Mouse (Mus musculus) ovary, postnatal 36 days (tissue): ENCODE measurements around the gene Hoxd11.

ENCODE experiments used
- DNase-seq: peaks from one replicate; pipeline ENCODE4 v3.0.0; 2022; ENCODE audit warnings: low spot score, mixed read lengths

The Hoxd11 gene

DNA sequence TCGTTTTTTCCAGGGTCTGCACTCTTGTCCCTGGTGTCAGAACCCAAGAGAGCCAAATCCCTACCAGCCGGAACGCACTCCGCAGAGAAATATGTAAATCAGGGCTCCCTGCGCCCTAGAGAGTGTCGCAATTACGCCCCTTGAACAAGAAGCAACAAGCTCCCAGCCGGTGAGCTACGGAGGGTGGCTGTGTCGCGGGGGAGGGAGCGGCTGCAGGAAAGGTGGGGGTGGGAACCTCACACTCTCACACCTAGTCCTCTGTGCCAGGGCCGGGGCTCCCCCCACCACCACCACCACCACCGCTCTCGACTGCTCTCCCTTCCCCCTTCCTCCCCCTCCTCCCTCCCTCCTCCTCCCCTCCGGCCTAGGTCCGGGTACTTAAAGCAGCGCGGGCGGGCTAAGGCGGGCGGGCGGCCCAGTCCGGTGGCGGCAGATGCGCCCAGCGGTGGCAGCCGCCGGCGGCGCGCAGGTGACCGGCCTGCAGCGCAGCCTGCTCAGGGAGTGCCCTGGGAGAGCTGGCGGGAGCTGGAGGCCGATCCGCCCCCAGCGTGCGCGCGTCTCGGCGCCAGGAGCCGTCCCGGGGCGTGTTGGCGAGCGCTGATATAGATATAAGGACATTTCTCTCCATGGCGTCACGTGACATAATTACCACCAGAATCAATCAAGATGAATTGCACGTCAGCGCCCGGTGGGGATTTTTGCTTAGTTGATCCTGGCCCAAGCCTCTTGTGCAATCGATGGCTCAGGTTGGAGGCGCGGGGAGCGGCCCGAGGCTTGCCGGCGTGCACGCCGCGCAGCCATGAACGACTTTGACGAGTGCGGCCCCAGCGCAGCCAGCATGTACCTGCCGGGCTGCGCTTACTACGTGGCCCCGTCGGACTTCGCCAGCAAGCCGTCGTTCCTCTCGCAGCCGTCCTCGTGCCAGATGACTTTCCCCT, 2.5 kb downstream of the Hoxd11 start:
- DNase-seq, result no peak

DNA sequence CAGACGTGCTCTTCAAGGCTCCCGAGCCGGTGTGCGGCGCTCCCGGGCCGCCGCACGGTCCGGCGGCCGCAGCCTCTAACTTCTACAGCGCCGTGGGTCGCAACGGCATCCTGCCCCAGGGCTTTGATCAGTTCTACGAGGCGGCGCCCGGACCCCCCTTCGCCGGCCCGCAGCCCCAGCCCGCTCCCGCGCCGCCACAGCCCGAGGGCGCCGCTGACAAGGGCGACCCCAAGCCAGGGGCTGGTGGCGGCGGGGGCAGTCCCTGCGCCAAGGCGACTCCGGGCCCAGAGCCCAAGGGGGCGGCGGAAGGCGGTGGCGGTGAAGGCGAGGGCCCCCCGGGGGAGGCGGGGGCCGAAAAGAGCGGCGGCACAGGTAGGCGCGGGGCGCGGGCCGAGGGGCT, 3.4 kb downstream of the Hoxd11 start:
- no peak for DNase-seq

DNA sequence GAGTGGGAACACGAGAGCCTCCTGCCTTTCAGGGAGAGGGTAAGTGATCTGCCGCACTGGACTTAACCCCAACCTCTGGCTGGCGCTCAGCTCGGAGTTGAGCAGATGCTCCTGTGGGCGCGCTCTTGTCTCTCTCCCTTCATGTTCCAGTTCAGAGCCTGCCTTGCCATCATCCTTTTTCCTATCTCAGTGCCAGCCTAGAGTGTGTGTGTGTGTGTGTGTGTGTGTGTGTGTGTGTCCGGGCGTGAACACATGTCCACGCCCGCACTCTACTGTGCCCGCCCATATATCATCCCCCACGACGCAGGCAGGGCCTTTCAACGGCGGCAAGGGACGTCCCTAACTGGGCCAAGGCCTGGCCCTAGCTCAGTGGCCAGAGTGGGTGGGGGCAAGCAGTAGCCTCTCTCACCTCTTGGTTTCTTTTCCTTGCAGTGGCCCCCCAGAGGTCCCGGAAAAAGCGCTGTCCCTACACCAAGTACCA, 4.2 kb downstream of the Hoxd11 start:
- DNase-seq, result no peak

DNA sequence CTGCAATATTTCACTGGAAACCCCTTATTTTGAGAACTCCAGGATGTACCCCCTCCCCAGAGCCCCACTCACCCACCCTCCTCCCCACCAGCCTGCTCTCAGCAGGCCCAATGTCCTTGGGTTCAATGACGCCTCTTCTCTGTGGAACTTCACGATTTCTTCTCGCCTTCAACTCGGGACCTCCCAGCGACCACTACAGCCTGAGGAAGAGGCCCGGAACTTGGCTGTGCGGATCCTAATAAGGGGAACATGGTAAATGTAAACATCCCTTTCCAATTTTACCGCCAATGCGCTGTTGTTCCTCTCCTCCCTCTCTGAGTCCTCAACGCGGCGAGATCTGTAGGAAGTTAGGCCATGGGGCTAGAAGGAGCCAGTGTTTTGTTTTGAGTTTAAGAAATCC, 4.7 kb downstream of the Hoxd11 start:
- DNase-seq, result no peak

GRCm38 (mm10) chr2:74685059-74685603, 5.8 kb downstream of the Hoxd11 start:
- no peak for DNase-seq

DNA sequence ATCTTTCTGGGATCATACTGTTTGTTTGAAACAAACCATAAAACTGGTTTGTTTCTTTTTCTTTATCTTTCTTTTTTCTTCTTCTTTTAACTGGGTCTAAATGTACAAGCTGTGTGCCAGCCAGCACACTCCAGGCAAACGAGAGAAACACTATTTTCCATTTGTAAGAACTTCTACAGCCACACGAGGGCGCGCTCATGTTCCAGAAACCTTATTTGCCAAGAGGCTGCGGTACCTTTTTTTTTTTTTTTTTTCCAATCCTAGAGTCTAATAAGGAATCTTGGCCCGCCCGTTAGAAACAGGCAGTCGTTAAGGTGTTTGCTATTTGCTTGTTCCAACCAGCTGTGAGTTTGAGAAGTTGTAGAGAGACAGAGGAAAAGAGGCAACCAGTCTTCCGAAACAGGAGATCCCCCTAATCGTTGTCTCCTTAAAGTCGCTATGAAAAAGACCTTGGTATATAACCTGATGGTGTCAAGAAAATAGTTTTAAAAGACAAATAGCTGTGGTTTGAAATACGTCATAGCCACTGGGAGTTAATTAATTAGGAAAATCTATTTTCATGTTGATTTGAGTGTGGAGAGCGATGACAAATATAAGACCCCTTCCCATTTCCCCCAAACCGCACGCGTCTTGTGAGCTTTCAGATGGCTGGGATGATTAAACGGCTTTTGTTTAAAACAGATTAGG, 7.1 kb downstream of the Hoxd11 start:
- DNase-seq, result peak; percentile 65

GRCm38 (mm10) chr2:74686988-74687697, 7.8 kb downstream of the Hoxd11 start:
- DNase-seq, result no peak

- DNase-seq, result no peak
Measured at GRCm38 (mm10) chr2:74687698-74688555, 8.6 kb downstream of the Hoxd11 start.

DNA sequence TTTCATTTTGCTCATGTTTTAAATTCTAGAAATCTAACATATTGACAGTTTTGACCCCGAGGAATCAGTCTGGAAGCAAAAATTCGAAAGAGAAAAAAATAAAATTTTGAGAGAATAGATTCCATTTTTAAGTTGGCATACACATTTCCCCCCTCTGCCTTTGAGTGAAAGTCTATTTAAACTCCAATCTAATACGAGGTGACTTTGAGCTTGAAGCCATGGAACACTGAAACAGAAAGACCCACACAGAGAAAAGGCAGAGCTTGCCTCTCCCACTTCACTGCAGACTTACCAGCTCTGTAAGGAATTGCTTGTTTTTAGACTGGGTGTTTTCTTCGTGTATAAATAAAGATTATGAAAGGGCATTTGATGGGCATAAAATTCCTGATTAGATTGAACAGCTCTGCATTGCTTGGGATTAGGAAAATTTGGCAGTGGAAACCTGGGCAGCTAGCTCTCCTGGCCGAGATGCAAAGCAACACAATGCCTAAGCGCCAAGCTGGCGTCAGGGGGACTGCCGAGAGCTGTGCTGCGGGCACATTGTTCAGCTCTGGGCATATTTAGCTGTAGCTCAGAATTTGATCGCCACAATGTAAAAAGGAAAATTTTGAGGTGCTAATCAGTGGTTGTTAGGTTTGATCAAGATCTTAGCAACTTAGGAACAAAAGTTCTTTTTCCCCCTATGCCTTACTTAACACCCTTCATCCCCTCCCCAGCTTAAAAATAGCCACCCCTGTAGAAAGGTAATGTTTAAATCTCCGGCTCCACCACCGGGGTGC, 9.6 kb downstream of the Hoxd11 start:
- no peak for DNase-seq

DNA sequence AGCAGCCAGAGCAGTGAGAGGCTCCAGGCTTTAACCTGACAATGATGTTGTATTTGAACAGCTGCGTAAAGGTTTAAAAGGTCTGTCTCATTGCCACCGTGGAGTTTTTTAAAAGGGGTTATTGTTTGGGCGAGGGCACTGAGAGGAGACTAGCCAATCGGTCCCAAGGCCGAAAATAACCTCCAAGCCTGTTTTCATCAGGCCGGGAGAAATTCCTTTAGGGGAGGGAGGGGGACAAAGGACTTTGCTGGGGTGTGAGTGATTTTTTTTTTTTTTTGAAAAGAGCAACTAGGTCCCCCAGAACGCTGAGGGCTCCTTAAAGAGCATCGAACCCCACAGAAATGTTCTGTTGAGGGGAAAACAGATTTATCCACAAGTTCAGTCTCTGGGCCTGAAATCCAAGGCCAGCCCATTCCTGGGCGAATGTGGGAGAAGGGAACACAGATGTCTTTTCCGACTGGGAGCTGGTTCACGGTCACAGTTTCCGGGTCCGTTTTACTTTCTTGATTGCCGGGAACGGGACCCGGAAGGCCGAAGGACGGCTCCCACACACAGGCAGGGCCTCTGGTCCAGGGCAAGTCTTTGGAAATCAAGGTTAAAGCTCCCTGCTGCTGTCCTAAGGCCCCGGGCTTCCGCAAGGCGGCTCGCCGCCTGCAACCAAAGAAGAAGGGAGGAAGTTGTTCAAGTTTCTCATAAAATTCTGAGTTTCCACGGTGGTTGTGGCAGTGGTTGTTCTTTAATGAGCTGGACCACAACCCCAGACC, 10.4 kb downstream of the Hoxd11 start:
- DNase-seq, result no peak

GRCm38 (mm10) chr2:74690338-74690716, 11.0 kb downstream of the Hoxd11 start:
- no peak for DNase-seq

DNA sequence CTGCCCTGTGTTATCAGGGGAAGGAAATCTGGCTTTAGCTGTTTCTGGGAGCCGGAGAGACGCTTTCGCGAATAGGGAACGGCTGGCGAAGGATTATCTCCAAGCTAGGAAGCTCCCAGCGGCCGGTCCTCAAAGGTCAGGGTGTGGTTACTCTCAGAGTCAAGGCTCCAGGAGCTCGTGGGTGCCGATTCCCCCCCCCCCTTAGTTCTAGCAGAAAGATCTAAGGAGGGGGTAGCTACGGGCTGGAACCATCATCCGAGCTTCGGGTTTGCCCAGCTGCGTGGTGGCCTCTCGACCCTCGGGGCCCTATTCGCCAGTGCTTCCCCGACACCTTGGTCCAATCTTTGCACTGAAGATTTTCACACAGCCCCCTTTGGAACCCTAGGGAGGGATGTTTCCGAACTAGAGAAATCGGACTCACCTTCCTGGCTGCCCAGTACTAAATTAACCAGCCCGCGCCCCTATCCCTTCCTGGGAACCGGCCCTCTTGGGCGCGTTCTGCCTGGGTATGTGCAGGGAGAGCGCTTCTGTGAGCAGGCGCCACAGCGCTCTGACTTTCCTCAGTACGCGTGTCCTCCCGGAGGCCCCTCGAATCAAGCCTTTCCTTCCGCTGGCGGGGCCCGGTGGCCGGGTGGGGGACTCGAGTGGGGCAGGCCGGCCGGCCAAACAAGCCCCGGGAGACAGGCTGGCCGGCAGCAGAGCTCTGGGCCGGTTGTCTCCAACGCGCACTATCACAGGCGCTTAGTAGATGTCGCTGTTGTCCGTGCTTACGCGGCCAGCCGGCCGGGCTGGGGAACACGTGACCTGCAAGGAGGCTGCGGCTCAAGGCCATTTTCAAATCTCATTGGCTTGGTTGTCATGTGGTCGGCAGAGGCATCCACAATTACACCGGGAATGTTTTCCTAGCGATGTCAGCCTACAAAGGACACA, 11.9 kb downstream of the Hoxd11 start, which contains the start of gene Hoxd10:
Gene Hoxd10, plus strand, starts transcription at position 903 of the 930 bp plus-strand sequence.
- DNase-seq, result peak; percentile 76

DNA sequence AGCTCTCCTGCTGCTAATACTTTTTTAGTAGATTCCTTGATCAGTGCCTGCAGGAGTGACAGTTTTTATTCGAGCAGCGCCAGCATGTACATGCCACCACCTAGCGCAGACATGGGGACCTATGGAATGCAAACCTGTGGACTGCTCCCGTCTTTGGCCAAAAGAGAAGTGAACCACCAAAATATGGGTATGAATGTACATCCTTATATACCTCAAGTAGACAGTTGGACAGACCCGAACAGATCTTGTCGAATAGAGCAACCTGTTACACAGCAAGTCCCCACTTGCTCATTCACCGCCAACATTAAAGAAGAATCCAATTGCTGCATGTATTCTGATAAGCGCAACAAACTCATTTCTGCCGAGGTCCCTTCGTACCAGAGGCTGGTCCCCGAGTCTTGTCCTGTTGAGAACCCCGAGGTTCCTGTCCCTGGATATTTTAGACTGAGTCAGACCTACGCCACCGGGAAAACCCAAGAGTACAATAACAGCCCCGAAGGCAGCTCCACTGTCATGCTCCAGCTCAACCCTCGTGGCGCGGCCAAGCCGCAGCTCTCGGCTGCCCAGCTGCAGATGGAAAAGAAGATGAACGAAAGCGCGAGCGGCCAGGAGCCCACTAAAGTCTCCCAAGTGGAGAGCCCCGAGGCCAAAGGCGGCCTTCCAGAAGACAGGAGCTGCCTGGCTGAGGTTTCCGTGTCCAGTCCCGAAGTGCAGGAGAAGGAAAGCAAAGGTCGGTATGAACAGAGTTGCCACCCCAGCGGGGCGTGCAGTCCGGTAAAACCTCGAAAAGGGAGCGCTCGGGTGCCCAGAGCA, 12.8 kb downstream of the Hoxd11 start:
- DNase-seq, result no peak

GRCm38 (mm10) chr2:74692808-74693431, 13.6 kb downstream of the Hoxd11 start:
- DNase-seq, result no peak

DNA sequence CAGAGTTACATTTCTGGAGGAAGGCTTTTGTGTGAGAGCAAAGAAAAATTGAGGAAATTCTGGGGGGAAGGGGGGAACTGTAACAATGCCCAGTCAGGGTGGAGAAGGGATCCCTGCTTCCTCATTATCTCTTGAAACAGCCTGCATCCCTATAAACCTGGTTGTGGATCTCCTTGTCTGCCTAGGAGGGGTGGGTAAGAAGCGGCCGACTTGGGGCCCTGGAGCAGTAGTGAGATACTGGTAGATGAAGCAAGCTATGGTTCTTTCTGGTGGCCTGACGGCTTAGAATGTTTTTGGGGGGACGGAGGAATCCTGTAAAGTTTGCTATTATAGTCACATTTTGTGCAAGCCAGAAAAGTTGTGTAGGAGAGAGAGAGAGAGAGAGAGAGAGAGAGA, 14.1 kb downstream of the Hoxd11 start:
- no peak for DNase-seq

DNA sequence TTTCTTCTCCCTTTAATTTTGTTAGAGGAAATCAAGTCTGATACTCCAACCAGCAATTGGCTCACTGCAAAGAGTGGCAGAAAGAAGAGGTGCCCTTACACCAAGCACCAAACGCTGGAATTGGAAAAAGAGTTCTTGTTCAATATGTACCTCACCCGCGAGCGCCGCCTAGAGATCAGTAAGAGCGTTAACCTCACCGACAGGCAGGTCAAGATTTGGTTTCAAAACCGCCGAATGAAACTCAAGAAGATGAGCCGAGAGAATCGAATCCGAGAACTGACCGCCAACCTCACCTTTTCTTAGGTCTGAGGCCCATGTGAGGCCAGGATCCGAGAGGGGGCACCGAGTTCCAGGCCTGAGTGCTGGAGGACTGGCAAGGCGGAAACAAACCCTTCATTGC, 14.7 kb downstream of the Hoxd11 start:
- no peak for DNase-seq

DNA sequence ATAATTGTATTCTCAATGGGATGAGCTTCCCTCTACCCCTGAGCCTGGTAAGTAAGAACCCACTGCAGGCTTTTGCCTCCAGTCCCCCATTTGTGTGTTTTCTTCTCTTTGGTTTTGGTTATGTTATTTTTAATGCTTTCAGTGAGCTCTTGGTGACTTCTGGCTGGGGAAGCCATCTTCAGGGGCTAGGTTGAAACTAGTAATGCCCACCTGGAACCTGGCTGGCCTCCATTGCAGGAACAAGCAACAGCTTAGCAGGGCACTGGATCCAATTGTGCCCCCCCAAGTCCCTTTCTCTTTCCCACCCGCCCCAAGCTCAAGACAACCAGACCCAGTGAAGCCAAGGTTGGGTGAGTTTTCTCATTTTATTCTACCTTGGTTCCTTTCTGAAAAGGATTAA, 16.0 kb downstream of the Hoxd11 start:
- DNase-seq, result no peak
